Mouse (Mus musculus) macrophage (primary cell): ENCODE measurements around the gene Usp5. TPM values are rescaled to one million over a fixed set of nuclear protein-coding genes. Genes with fewer than 3 reads are reported as not detected.
A peak's percentile ranks its signal among the peaks of the same experiment; 100 is the strongest.
"Not testable (repeated sequence)": the region's sequence is repeated elsewhere in the genome, so short reads cannot be mapped to it uniquely, and the experiment has no call there.

Experiments used
- H3K27ac ChIP-seq: fragments of 350-480 bp; formaldehyde crosslinking; 2 replicates; pipeline ENCODE4 v1.9.0; 2021
- H3K36me3 ChIP-seq: fragments of 350-480 bp; formaldehyde crosslinking; 2 replicates; pipeline ENCODE4 v1.9.0; 2021; ENCODE audit errors: inconsistent target
- H3K4me3 ChIP-seq: fragments of 350-480 bp; formaldehyde crosslinking; 2 replicates; pipeline ENCODE4 v1.9.0; 2021; ENCODE audit errors: inconsistent target
- H3K79me2 ChIP-seq: fragments of 350-480 bp; formaldehyde crosslinking; 2 replicates; pipeline ENCODE4 v1.9.0; 2021; ENCODE audit errors: inconsistent target
- WGBS: methylation state at CpG from one replicate; pipeline ENCODE4 v1.1.7; 2026; ENCODE audit warnings: inconsistent platforms; ENCODE audit not compliant: missing documents; 5-methylcytosine and 5-hydroxymethylcytosine counted together
- polyA plus RNA-seq: library from polyadenylated mRNA; stranded (reverse); fragments of 250-400 nt; gene quantifications from 3 replicates; pipeline ENCODE4 v1.2.4, GENCODE M21; 2018; ENCODE audit warnings: inconsistent platforms

The Usp5 gene
- polyA plus RNA-seq, 1 experiment from 2014 or later: 61.4 TPM

- Histone ChIP-seq H3K36me3 (peaks cover 29% of the 10 kb centered on the region; the same call in 1 of the 2 replicates), H3K79me2 (peaks cover 50% of the 10 kb centered on the region), H3K27ac (peak overlapping the region; percentile 94), H3K4me3 (peak overlapping the region; percentile 85)
- 91% methylated on average over 24 of the region's 24 CpGs for WGBS
Measured at GRCm38 (mm10) chr6:124811701-124812560, 17.4 kb downstream of the Usp5 start.

GRCm38 (mm10) chr6:124811403-124811665 lies 17.9 kb downstream of the Usp5 start:
- peak overlapping the region; percentile 94; the same call in 1 of the 2 replicates for H3K27ac ChIP-seq
- H3K79me2 ChIP-seq: peaks cover 50% of the 10 kb centered on the region
- no peak overlapping the region for H3K4me3 ChIP-seq
- 94% methylated on average over 4 of the region's 4 CpGs for WGBS
- H3K36me3 ChIP-seq: peaks cover 23% of the 10 kb centered on the region; the same call in 1 of the 2 replicates

- peaks cover 20% of the 10 kb centered on the region; the same call in 1 of the 2 replicates for H3K36me3 ChIP-seq
- H3K27ac ChIP-seq: peak overlapping the region; percentile 95; the same call in 1 of the 2 replicates
- 79% methylated on average over 7 of the region's 11 CpGs for WGBS
- peaks cover 50% of the 10 kb centered on the region for H3K79me2 ChIP-seq
- peak overlapping the region; percentile 98; the same call in 1 of the 2 replicates for H3K4me3 ChIP-seq
Measured at GRCm38 (mm10) chr6:124810566-124811402, 18.5 kb downstream of the Usp5 start.

DNA sequence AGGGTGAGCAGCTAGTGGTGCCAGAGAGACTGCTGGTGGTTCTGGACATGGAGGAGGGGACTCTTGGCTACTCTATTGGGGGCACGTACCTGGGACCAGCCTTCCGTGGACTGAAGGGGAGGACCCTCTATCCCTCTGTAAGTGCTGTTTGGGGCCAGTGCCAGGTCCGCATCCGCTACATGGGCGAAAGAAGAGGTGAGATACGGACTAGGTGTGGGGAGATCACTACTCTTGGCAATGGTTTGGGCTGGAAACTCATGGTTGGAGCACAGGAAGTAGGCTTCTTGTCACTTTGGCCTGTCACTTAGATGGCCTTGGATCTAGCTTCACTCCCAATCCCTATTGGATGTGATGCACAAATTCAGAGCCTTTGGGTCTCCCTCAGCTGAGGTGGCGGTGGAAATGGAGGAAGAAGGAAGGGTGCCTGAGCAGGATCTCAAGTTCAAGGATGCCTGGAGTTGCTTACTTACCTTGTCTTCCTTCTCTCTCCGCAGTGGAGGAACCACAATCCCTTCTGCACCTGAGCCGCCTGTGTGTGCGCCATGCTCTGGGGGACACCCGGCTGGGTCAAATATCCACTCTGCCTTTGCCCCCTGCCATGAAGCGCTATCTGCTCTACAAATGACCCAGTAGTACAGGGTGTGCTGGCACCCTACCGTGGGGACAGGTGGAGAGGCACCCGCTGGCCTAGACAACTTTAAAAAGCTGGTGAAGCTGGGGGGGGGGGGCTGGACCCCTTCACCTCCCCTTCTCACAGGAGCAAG lies 19.3 kb downstream of the Usp5 start:
- 63% methylated on average over 14 of the region's 14 CpGs for WGBS
- peak overlapping the region; percentile 95 for H3K27ac ChIP-seq

DNA sequence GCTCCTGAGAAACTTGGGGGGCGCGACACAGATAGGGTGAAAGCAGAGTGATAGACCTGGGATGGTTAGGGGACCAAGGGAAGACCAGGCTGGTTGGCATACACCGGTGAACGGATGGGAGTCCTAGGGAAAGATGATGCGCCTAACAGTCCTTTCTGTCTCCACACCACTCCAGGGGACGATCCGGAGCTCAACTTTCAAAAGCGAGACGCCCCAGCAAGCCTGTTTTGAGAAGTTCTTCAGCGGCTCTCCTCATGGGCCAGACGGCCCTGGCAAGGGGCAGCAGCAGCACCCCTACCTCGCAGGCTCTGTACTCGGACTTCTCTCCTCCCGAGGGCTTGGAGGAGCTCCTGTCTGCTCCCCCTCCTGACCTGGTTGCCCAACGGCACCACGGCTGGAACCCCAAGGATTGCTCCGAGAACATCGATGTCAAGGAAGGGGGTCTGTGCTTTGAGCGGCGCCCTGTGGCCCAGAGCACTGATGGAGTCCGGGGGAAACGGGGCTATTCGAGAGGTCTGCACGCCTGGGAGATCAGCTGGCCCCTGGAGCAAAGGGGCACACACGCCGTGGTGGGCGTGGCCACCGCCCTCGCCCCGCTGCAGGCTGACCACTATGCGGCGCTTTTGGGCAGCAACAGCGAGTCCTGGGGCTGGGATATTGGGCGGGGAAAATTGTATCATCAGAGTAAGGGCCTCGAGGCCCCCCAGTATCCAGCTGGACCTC lies 20.1 kb downstream of the Usp5 start:
- under 1% methylated on average over 35 of the region's 35 CpGs for WGBS
- H3K27ac ChIP-seq: peak overlapping the region; percentile 95
- H3K4me3 ChIP-seq: peak overlapping the region; percentile 98
- H3K36me3 ChIP-seq: peaks cover 12% of the 10 kb centered on the region; the same call in 1 of the 2 replicates
- peaks cover 53% of the 10 kb centered on the region for H3K79me2 ChIP-seq

More for the DNA sequence above, 19.3 kb downstream of the Usp5 start:
- Histone ChIP-seq H3K79me2 (peaks cover 50% of the 10 kb centered on the region), H3K36me3 (peaks cover 13% of the 10 kb centered on the region; the same call in 1 of the 2 replicates), H3K4me3 (peak overlapping the region; percentile 98)

DNA sequence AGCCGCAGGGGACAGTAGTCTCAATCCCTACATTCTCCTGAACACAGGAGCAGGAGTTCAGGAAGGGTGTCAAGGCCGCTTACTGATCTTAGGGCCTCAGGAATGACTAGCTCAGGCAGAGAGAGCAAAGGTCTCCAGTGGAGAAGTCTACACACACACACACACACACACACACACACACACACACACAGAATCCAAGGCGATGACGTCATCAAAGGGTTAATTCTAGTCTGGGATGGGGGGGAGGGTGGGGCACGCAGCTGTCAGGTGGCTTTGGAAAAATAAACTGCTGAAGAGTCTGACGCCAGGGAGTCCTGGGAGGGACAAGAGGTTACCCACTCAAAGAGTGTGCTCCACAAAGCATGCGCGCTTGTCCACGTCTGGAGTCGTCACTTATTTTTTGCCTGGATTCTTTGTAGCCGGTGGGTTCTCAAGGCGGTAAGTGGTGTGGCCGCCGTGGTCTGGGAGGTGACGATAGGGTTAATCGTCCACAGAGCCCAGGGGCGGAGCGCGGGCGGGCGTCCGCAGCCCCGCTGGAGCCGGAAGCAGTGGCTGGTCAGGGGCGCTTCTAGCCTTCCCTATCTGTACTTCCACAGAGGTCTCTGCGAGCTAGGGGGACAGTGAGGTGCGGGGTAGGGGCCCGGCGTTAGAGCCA lies 20.8 kb downstream of the Usp5 start, which contains the start of gene Spsb2:
Gene Spsb2, plus strand, starts transcription at position 304 of the 655 bp plus-strand sequence.
- Histone ChIP-seq H3K79me2 (peaks cover 49% of the 10 kb centered on the region), H3K4me3 (peak within 1 kb of the TSS; percentile 98)

GRCm38 (mm10) chr6:124807986-124808357 lies 21.3 kb downstream of the Usp5 start:
- Histone ChIP-seq H3K27ac (peak overlapping the region; percentile 95), H3K79me2 (peaks cover 44% of the 10 kb centered on the region), H3K4me3 (peak overlapping the region; percentile 98), H3K36me3 (peaks cover 12% of the 10 kb centered on the region; the same call in 1 of the 2 replicates)
- WGBS: 84% methylated on average over 5 of the region's 6 CpGs

More for the DNA sequence above, 20.8 kb downstream of the Usp5 start, which contains the start of gene Spsb2:
- peaks cover 12% of the 10 kb centered on the region; the same call in 1 of the 2 replicates for H3K36me3 ChIP-seq
- 7% methylated on average over 27 of the region's 29 CpGs for WGBS
- peak within 1 kb of the TSS; percentile 95 for H3K27ac ChIP-seq

- peaks cover 37% of the 10 kb centered on the region for H3K79me2 ChIP-seq
- H3K36me3 ChIP-seq: peaks cover 12% of the 10 kb centered on the region; the same call in 1 of the 2 replicates
- WGBS: 92% methylated on average over 4 of the region's 4 CpGs
- H3K4me3 ChIP-seq: no peak overlapping the region
- peak overlapping the region; percentile 95 for H3K27ac ChIP-seq
Measured at GRCm38 (mm10) chr6:124807366-124807765, 21.9 kb downstream of the Usp5 start.

- H3K36me3 ChIP-seq: peaks cover 4% of the 10 kb centered on the region; the same call in 1 of the 2 replicates
- H3K4me3 ChIP-seq: no peak overlapping the region; the same call in 1 of the 2 replicates
- H3K79me2 ChIP-seq: peaks cover 30% of the 10 kb centered on the region
- 83% methylated on average over 7 of the region's 7 CpGs for WGBS
- peak overlapping the region; percentile 95 for H3K27ac ChIP-seq
Measured at GRCm38 (mm10) chr6:124806446-124807140, 22.7 kb downstream of the Usp5 start.

GRCm38 (mm10) chr6:124805341-124806321 lies 23.7 kb downstream of the Usp5 start:
- WGBS: under 1% methylated on average over 33 of the region's 34 CpGs
- peak overlapping the region; percentile 44 for H3K4me3 ChIP-seq
- H3K79me2 ChIP-seq: peaks cover 22% of the 10 kb centered on the region
- H3K36me3 ChIP-seq: no peaks in the 10 kb centered on the region; the same call in 1 of the 2 replicates
- H3K27ac ChIP-seq: peak overlapping the region; percentile 95

DNA sequence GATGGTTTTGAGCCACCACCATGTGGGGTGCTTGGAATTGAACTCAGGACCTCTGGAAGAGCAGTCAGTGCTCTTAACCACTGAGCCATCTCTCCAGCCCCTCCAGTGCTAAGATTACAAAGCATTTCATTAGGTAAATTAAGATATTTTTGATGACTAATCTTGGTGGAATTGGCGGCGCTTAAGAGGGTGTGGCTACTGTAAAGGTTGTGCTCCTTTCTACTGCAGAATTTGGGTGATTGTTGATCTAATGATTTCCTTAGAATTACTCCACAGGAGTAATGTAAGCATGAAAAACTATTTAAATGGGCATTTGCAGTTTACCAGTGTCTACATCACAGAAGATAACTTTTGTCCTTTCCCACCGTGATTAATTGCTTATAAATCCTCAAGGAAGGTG lies 24.9 kb downstream of the Usp5 start:
- Histone ChIP-seq H3K36me3 (no peaks in the 10 kb centered on the region), H3K4me3 (peak overlapping the region; percentile 44), H3K27ac (peak overlapping the region; percentile 95), H3K79me2 (peaks cover 9% of the 10 kb centered on the region; the same call in 1 of the 2 replicates)
- 90% methylated on average over 3 of the region's 3 CpGs for WGBS

DNA sequence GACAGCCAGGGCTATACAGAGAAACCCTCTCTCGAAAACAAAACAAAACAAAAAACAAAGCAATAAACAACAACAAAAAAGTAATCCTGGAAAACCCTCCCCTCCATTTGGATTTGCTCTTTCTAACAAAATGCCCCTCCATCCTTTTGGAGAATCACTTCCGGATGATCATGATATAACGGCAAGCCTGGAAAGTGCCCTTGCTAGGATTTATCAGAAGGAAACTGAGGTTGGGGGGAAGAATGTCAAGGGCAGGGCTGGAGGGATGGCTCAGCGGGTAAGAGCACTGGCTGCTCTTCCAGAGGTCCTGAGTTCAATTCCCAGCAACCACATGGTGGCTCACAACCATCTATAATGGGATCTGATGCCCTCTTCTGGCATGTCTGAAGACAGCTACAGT lies 25.6 kb downstream of the Usp5 start:
- H3K36me3 ChIP-seq, H3K4me3 ChIP-seq, H3K27ac ChIP-seq, H3K79me2 ChIP-seq: not testable (repeated sequence)
- 96% methylated on average over 4 of the region's 4 CpGs for WGBS
